Mouse (Mus musculus) lung, embryonic 15.5 days (tissue): Measurements from ENCODE around the gene Ehmt1. TPM values are rescaled to one million over a fixed set of nuclear protein-coding genes. Genes with fewer than 3 reads are reported as not detected.

Experiments
- ATAC-seq: fragments of 200-750 bp; cut with Nextera tagmentation; 2 replicates; pipeline ENCODE4 v1.8.0; 2017; ENCODE audit warnings: moderate number of reproducible peaks, borderline replicate concordance; ENCODE audit not compliant: low FRiP score, low TSS enrichment; ENCODE audit errors: extremely low read depth
- H3K27ac ChIP-seq: fragments of 300-500 bp; sonication (generic); 2 replicates; pipeline ENCODE4 v1.5.1; 2015; ENCODE audit warnings: moderate library complexity, mild to moderate bottlenecking, inconsistent platforms
- H3K27me3 ChIP-seq: fragments of 300-500 bp; sonication (generic); 2 replicates; pipeline ENCODE4 v1.6.1; 2015; ENCODE audit warnings: inconsistent platforms
- H3K36me3 ChIP-seq: fragments of 300-500 bp; sonication (generic); 2 replicates; pipeline ENCODE4 v1.6.1; 2015; ENCODE audit warnings: inconsistent platforms
- H3K4me1 ChIP-seq: fragments of 300-500 bp; sonication (generic); 2 replicates; pipeline ENCODE4 v1.6.1; 2015; ENCODE audit warnings: inconsistent platforms
- H3K4me2 ChIP-seq: fragments of 300-500 bp; sonication (generic); 2 replicates; pipeline ENCODE4 v1.6.1; 2015; ENCODE audit warnings: inconsistent platforms, mild to moderate bottlenecking, moderate library complexity
- H3K4me3 ChIP-seq: fragments of 300-500 bp; sonication (generic); 2 replicates; pipeline ENCODE4 v1.5.1; 2015; ENCODE audit warnings: mild to moderate bottlenecking, inconsistent platforms
- H3K9ac ChIP-seq: fragments of 300-500 bp; sonication (generic); 2 replicates; pipeline ENCODE4 v1.6.1; 2015; ENCODE audit warnings: inconsistent platforms
- H3K9me3 ChIP-seq: fragments of 300-500 bp; sonication (generic); 2 replicates; pipeline ENCODE4 v1.6.1; 2016; ENCODE audit warnings: inconsistent platforms
- WGBS: fragments of 180-500 bp; shearing (Covaris S2); methylation state at CpG from one replicate; pipeline ENCODE4 v1.1.7; 2015; 5-methylcytosine and 5-hydroxymethylcytosine counted together
- polyA plus RNA-seq: library from polyadenylated mRNA; unstranded; fragments of >200 nt; fragmentation: Nextera tagmentation; extraction: Ambion mirVana; gene quantifications from 2 replicates; pipeline ENCODE4 v1.2.1, GENCODE M21; 2015

The Ehmt1 gene
- polyA plus RNA-seq, 1 experiment from 2014 or later = 89.4 TPM

GRCm38 (mm10) chr2:24929593-24929992 lies 10.2 kb upstream of the Ehmt1 start:
- H3K27me3 ChIP-seq = no peaks in the 10 kb centered on the region
- no peak overlapping the region for H3K9ac ChIP-seq
- 77% methylated on average over 5 of the region's 5 CpGs for WGBS
- H3K4me3 ChIP-seq = no peak overlapping the region
- H3K27ac ChIP-seq = peak overlapping the region; percentile 95
- ATAC-seq = no peak
- H3K36me3 ChIP-seq = peaks cover 3% of the 10 kb centered on the region; the same call in 1 of the 2 replicates
- peaks cover 34% of the 10 kb centered on the region for H3K4me1 ChIP-seq
- H3K4me2 ChIP-seq = no peak overlapping the region
- H3K9me3 ChIP-seq = no peaks in the 10 kb centered on the region

- no peak overlapping the region for H3K9ac ChIP-seq
- 31% methylated on average over 2 of the region's 2 CpGs for WGBS
- peak overlapping the region; percentile 95 for H3K27ac ChIP-seq
- peak; percentile 19; the same call in 1 of the 2 replicates for ATAC-seq
- H3K4me1 ChIP-seq = peaks cover 29% of the 10 kb centered on the region
- H3K4me3 ChIP-seq = no peak overlapping the region
- no peaks in the 10 kb centered on the region for H3K27me3 ChIP-seq
- H3K4me2 ChIP-seq = no peak overlapping the region
- peaks cover 3% of the 10 kb centered on the region; the same call in 1 of the 2 replicates for H3K36me3 ChIP-seq
- H3K9me3 ChIP-seq = no peaks in the 10 kb centered on the region
These were observed 9.7 kb upstream of the Ehmt1 start for GRCm38 (mm10) chr2:24929119-24929518.

GRCm38 (mm10) chr2:24927810-24928479 lies 8.5 kb upstream of the Ehmt1 start:
- Histone ChIP-seq H3K4me2 (peak overlapping the region; percentile 44), H3K27ac (peak overlapping the region; percentile 95)
- peak; percentile 88 for ATAC-seq

GRCm38 (mm10) chr2:24926965-24927358 lies 7.5 kb upstream of the Ehmt1 start:
- Histone ChIP-seq H3K36me3 (peaks cover 3% of the 10 kb centered on the region; the same call in 1 of the 2 replicates), H3K27me3 (no peaks in the 10 kb centered on the region), H3K9me3 (no peaks in the 10 kb centered on the region), H3K4me1 (peaks cover 23% of the 10 kb centered on the region), H3K9ac (no peak overlapping the region), H3K4me2 (0 out of 2 replicates have a peak overlapping the region, but pooled peaks have one; percentile 44), H3K4me3 (no peak overlapping the region), H3K27ac (peak overlapping the region; percentile 95)
- 0 out of 2 replicates have a peak, but pooled peaks have one; percentile 6 for ATAC-seq
- 46% methylated on average over 7 of the region's 7 CpGs for WGBS

More at GRCm38 (mm10) chr2:24927810-24928479, 8.5 kb upstream of the Ehmt1 start:
- H3K9me3 ChIP-seq = no peaks in the 10 kb centered on the region
- H3K4me3 ChIP-seq = 0 out of 2 replicates have a peak overlapping the region, but pooled peaks have one; percentile 1
- H3K9ac ChIP-seq = no peak overlapping the region
- 53% methylated on average over 4 of the region's 4 CpGs for WGBS
- no peaks in the 10 kb centered on the region for H3K27me3 ChIP-seq
- H3K36me3 ChIP-seq = peaks cover 3% of the 10 kb centered on the region; the same call in 1 of the 2 replicates
- H3K4me1 ChIP-seq = peaks cover 23% of the 10 kb centered on the region

GRCm38 (mm10) chr2:24926345-24926964 lies 7.0 kb upstream of the Ehmt1 start:
- H3K9ac ChIP-seq = no peak overlapping the region
- H3K4me2 ChIP-seq = 0 out of 2 replicates have a peak overlapping the region, but pooled peaks have one; percentile 44
- WGBS = 74% methylated on average over 9 of the region's 9 CpGs
- H3K9me3 ChIP-seq = no peaks in the 10 kb centered on the region
- H3K27ac ChIP-seq = peak overlapping the region; percentile 95
- peaks cover 23% of the 10 kb centered on the region for H3K4me1 ChIP-seq
- peaks cover 3% of the 10 kb centered on the region; the same call in 1 of the 2 replicates for H3K36me3 ChIP-seq
- no peak for ATAC-seq
- no peaks in the 10 kb centered on the region for H3K27me3 ChIP-seq
- no peak overlapping the region for H3K4me3 ChIP-seq

- H3K27ac ChIP-seq = peak overlapping the region; percentile 95
- no peak overlapping the region for H3K4me2 ChIP-seq
- peaks cover 23% of the 10 kb centered on the region for H3K4me1 ChIP-seq
- no peaks in the 10 kb centered on the region for H3K27me3 ChIP-seq
- WGBS = 61% methylated on average over 8 of the region's 8 CpGs
- H3K9me3 ChIP-seq = no peaks in the 10 kb centered on the region
- ATAC-seq = no peak
- H3K36me3 ChIP-seq = peaks cover 3% of the 10 kb centered on the region; the same call in 1 of the 2 replicates
- H3K4me3 ChIP-seq = no peak overlapping the region
- H3K9ac ChIP-seq = no peak overlapping the region
These were observed 5.9 kb upstream of the Ehmt1 start for GRCm38 (mm10) chr2:24925284-24925683.

GRCm38 (mm10) chr2:24923561-24923960 lies 4.1 kb upstream of the Ehmt1 start:
- H3K4me3 ChIP-seq = no peak overlapping the region
- no peak overlapping the region for H3K27ac ChIP-seq
- H3K27me3 ChIP-seq = no peaks in the 10 kb centered on the region
- no peak overlapping the region for H3K4me2 ChIP-seq
- H3K9ac ChIP-seq = no peak overlapping the region
- 35% methylated on average over 2 of the region's 2 CpGs for WGBS
- no peaks in the 10 kb centered on the region for H3K9me3 ChIP-seq
- no peak for ATAC-seq
- peaks cover 3% of the 10 kb centered on the region; the same call in 1 of the 2 replicates for H3K36me3 ChIP-seq
- H3K4me1 ChIP-seq = peaks cover 23% of the 10 kb centered on the region

GRCm38 (mm10) chr2:24919839-24920175 lies 393 bp upstream of the Ehmt1 start:
- 8% methylated on average over 8 of the region's 8 CpGs for WGBS
- Histone ChIP-seq H3K4me1 (peaks cover 12% of the 10 kb centered on the region), H3K4me3 (peak overlapping the region; percentile 89), H3K36me3 (no peaks in the 10 kb centered on the region), H3K4me2 (peak overlapping the region; percentile 64), H3K9ac (peak overlapping the region; percentile 97), H3K27me3 (no peaks in the 10 kb centered on the region), H3K27ac (peak overlapping the region; percentile 91), H3K9me3 (no peaks in the 10 kb centered on the region)
- peak; percentile 25; the same call in 1 of the 2 replicates for ATAC-seq

GRCm38 (mm10) chr2:24914762-24915161 lies 4.7 kb downstream of the Ehmt1 start:
- H3K4me1 ChIP-seq = peaks cover 12% of the 10 kb centered on the region
- ATAC-seq = no peak
- no peak overlapping the region for H3K27ac ChIP-seq
- no peak overlapping the region for H3K4me2 ChIP-seq
- no peak overlapping the region for H3K9ac ChIP-seq
- no peak overlapping the region for H3K4me3 ChIP-seq
- H3K27me3 ChIP-seq = no peaks in the 10 kb centered on the region
- 0 out of 2 replicates have a peak, but pooled peaks cover 4% of the 10 kb centered on the region for H3K36me3 ChIP-seq
- H3K9me3 ChIP-seq = no peaks in the 10 kb centered on the region
- WGBS = 80% methylated on average over 3 of the region's 3 CpGs

GRCm38 (mm10) chr2:24912589-24912988 lies 6.8 kb downstream of the Ehmt1 start:
- no peak for ATAC-seq
- no peak overlapping the region for H3K27ac ChIP-seq
- H3K4me3 ChIP-seq = no peak overlapping the region
- H3K9ac ChIP-seq = no peak overlapping the region
- no peaks in the 10 kb centered on the region for H3K27me3 ChIP-seq
- H3K36me3 ChIP-seq = 0 out of 2 replicates have a peak, but pooled peaks cover 4% of the 10 kb centered on the region
- H3K4me2 ChIP-seq = no peak overlapping the region
- H3K9me3 ChIP-seq = no peaks in the 10 kb centered on the region
- H3K4me1 ChIP-seq = peaks cover 6% of the 10 kb centered on the region

GRCm38 (mm10) chr2:24912189-24912588 lies 7.2 kb downstream of the Ehmt1 start:
- peaks cover 2% of the 10 kb centered on the region; the same call in 1 of the 2 replicates for H3K4me1 ChIP-seq
- H3K27ac ChIP-seq = no peak overlapping the region
- H3K36me3 ChIP-seq = 0 out of 2 replicates have a peak, but pooled peaks cover 4% of the 10 kb centered on the region
- no peaks in the 10 kb centered on the region for H3K27me3 ChIP-seq
- WGBS = 92% methylated on average over 4 of the region's 4 CpGs
- ATAC-seq = no peak
- H3K9me3 ChIP-seq = no peaks in the 10 kb centered on the region
- H3K4me3 ChIP-seq = no peak overlapping the region
- H3K9ac ChIP-seq = no peak overlapping the region
- no peak overlapping the region for H3K4me2 ChIP-seq

- no peaks in the 10 kb centered on the region for H3K27me3 ChIP-seq
- 0 out of 2 replicates have a peak, but pooled peaks cover 4% of the 10 kb centered on the region for H3K36me3 ChIP-seq
- no peaks in the 10 kb centered on the region for H3K9me3 ChIP-seq
- H3K4me3 ChIP-seq = no peak overlapping the region
- H3K4me2 ChIP-seq = no peak overlapping the region
- 88% methylated on average over 4 of the region's 4 CpGs for WGBS
- peaks cover 6% of the 10 kb centered on the region; the same call in 1 of the 2 replicates for H3K4me1 ChIP-seq
- no peak for ATAC-seq
- no peak overlapping the region for H3K9ac ChIP-seq
- no peak overlapping the region for H3K27ac ChIP-seq
These were observed 8.9 kb downstream of the Ehmt1 start for GRCm38 (mm10) chr2:24910481-24910880.
